Mouse (Mus musculus) lung, embryonic 15.5 days (tissue): ENCODE data around the gene Sgsm1. TPM values are rescaled to one million over a fixed set of nuclear protein-coding genes. Genes with fewer than 3 reads are reported as not detected.

Experiments used
- ATAC-seq: fragments of 200-750 bp; cut with Nextera tagmentation; 2 replicates; pipeline ENCODE4 v1.8.0; 2017; ENCODE audit warnings: moderate number of reproducible peaks, borderline replicate concordance; ENCODE audit not compliant: low FRiP score, low TSS enrichment; ENCODE audit errors: extremely low read depth
- H3K27ac ChIP-seq: fragments of 300-500 bp; sonication (generic); 2 replicates; pipeline ENCODE4 v1.5.1; 2015; ENCODE audit warnings: moderate library complexity, mild to moderate bottlenecking, inconsistent platforms
- H3K27me3 ChIP-seq: fragments of 300-500 bp; sonication (generic); 2 replicates; pipeline ENCODE4 v1.6.1; 2015; ENCODE audit warnings: inconsistent platforms
- H3K36me3 ChIP-seq: fragments of 300-500 bp; sonication (generic); 2 replicates; pipeline ENCODE4 v1.6.1; 2015; ENCODE audit warnings: inconsistent platforms
- H3K4me1 ChIP-seq: fragments of 300-500 bp; sonication (generic); 2 replicates; pipeline ENCODE4 v1.6.1; 2015; ENCODE audit warnings: inconsistent platforms
- H3K4me2 ChIP-seq: fragments of 300-500 bp; sonication (generic); 2 replicates; pipeline ENCODE4 v1.6.1; 2015; ENCODE audit warnings: inconsistent platforms, mild to moderate bottlenecking, moderate library complexity
- H3K4me3 ChIP-seq: fragments of 300-500 bp; sonication (generic); 2 replicates; pipeline ENCODE4 v1.5.1; 2015; ENCODE audit warnings: mild to moderate bottlenecking, inconsistent platforms
- H3K9ac ChIP-seq: fragments of 300-500 bp; sonication (generic); 2 replicates; pipeline ENCODE4 v1.6.1; 2015; ENCODE audit warnings: inconsistent platforms
- H3K9me3 ChIP-seq: fragments of 300-500 bp; sonication (generic); 2 replicates; pipeline ENCODE4 v1.6.1; 2016; ENCODE audit warnings: inconsistent platforms
- WGBS: fragments of 180-500 bp; shearing (Covaris S2); methylation state at CpG from one replicate; pipeline ENCODE4 v1.1.7; 2015; 5-methylcytosine and 5-hydroxymethylcytosine counted together
- polyA plus RNA-seq: library from polyadenylated mRNA; unstranded; fragments of >200 nt; fragmentation: Nextera tagmentation; extraction: Ambion mirVana; gene quantifications from 2 replicates; pipeline ENCODE4 v1.2.1, GENCODE M21; 2015

Sgsm1 gene
- polyA plus RNA-seq, 1 experiment from 2014 or later = 5.4 TPM

GRCm38 (mm10) chr5:113212156-113212835 lies 98.3 kb downstream of the Sgsm1 start:
- Histone ChIP-seq H3K36me3 (no peaks in the 10 kb centered on the region), H3K4me2 (no peak overlapping the region), H3K27me3 (no peaks in the 10 kb centered on the region), H3K4me1 (peaks cover 47% of the 10 kb centered on the region), H3K9ac (no peak overlapping the region), H3K4me3 (no peak overlapping the region), H3K9me3 (no peaks in the 10 kb centered on the region), H3K27ac (no peak overlapping the region)
- ATAC-seq = no peak
- WGBS = 46% methylated on average over 10 of the region's 10 CpGs

DNA sequence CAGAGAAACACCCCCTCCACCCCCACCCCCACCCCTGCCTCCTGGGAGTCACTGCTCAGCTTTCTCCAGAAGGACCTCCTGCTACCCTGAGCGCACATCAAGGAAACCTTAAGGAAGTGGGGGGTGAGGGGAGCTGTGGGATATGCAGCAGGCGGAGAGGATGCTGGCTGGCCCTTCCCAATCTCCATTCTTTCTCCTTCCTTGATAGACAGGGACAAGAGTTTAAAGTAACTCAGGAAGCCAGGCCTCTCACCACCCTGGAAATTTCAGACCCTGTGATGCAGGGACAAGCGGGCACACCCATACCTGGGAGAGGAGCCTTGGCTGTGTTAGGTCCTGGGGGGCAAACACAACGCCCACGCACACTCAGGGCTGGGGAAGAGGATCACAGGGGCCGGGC lies 100.3 kb downstream of the Sgsm1 start:
- ATAC-seq = no peak
- 60% methylated on average over 6 of the region's 6 CpGs for WGBS
- Histone ChIP-seq H3K9ac (no peak overlapping the region), H3K4me3 (no peak overlapping the region), H3K9me3 (no peaks in the 10 kb centered on the region), H3K36me3 (no peaks in the 10 kb centered on the region), H3K4me1 (peaks cover 47% of the 10 kb centered on the region), H3K27me3 (no peaks in the 10 kb centered on the region), H3K27ac (peak overlapping the region; percentile 92), H3K4me2 (no peak overlapping the region)

GRCm38 (mm10) chr5:113209898-113210297 lies 100.7 kb downstream of the Sgsm1 start:
- Histone ChIP-seq H3K4me1 (peaks cover 47% of the 10 kb centered on the region), H3K36me3 (no peaks in the 10 kb centered on the region), H3K27ac (peak overlapping the region; percentile 92), H3K9me3 (no peaks in the 10 kb centered on the region), H3K27me3 (no peaks in the 10 kb centered on the region), H3K9ac (no peak overlapping the region), H3K4me3 (no peak overlapping the region), H3K4me2 (peak overlapping the region; percentile 27; the same call in 1 of the 2 replicates)
- no peak for ATAC-seq
- WGBS = 76% methylated on average over 13 of the region's 13 CpGs

DNA sequence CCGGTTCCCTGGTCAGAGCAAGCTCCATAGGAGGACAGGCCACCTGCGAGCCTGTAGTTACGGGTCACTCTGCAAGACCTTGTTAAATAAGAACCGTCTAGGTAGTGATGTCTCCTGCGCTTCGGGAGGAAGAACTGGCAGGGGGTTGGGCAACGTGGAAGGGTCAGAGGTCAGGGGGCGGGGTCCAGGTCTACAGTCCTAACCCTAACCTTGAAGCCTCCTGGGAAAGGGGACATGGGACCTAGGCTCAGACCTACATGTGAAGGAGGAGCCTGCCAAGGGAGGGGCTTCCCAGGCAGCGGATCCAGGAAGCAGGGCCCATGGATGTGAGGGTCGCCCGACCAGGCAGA lies 101.2 kb downstream of the Sgsm1 start:
- peak overlapping the region; percentile 27 for H3K4me2 ChIP-seq
- H3K9me3 ChIP-seq = no peaks in the 10 kb centered on the region
- H3K27ac ChIP-seq = peak overlapping the region; percentile 92
- no peaks in the 10 kb centered on the region for H3K36me3 ChIP-seq
- 28% methylated on average over 11 of the region's 11 CpGs for WGBS
- no peaks in the 10 kb centered on the region for H3K27me3 ChIP-seq
- no peak overlapping the region for H3K4me3 ChIP-seq
- H3K9ac ChIP-seq = no peak overlapping the region
- no peak for ATAC-seq
- H3K4me1 ChIP-seq = peaks cover 47% of the 10 kb centered on the region

GRCm38 (mm10) chr5:113208622-113209400 lies 101.8 kb downstream of the Sgsm1 start:
- Histone ChIP-seq H3K4me1 (peaks cover 45% of the 10 kb centered on the region), H3K4me2 (peak overlapping the region; percentile 27), H3K36me3 (no peaks in the 10 kb centered on the region), H3K9ac (no peak overlapping the region), H3K27ac (peak overlapping the region; percentile 92), H3K27me3 (no peaks in the 10 kb centered on the region), H3K9me3 (no peaks in the 10 kb centered on the region), H3K4me3 (no peak overlapping the region)
- WGBS = 32% methylated on average over 11 of the region's 11 CpGs
- ATAC-seq = peak; percentile 75

DNA sequence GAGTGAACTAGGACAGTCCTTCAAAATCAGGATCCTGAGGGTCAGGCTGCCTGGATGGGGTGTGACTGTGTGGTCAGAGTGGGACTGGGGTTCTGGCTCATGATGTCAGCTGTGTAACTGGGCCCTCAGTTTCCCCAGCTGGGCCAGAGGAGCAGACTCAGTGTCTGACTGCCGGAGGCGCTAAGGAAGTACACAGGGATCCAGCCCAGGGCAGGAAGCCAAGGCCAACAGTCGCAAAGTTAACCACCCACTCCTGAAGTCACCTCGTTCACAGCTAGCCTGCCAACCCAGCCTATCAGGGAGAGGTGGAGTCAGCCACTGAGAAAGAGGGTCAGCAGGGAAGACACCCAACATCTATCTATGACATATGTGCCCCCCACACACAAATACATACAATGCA lies 102.5 kb downstream of the Sgsm1 start:
- peaks cover 41% of the 10 kb centered on the region for H3K4me1 ChIP-seq
- ATAC-seq = no peak
- H3K27ac ChIP-seq = peak overlapping the region; percentile 92
- H3K9ac ChIP-seq = no peak overlapping the region
- 29% methylated on average over 4 of the region's 4 CpGs for WGBS
- no peaks in the 10 kb centered on the region for H3K9me3 ChIP-seq
- no peak overlapping the region for H3K4me2 ChIP-seq
- no peaks in the 10 kb centered on the region for H3K27me3 ChIP-seq
- H3K4me3 ChIP-seq = no peak overlapping the region
- H3K36me3 ChIP-seq = no peaks in the 10 kb centered on the region

GRCm38 (mm10) chr5:113206670-113207352 lies 103.8 kb downstream of the Sgsm1 start:
- H3K4me2 ChIP-seq = no peak overlapping the region
- peaks cover 41% of the 10 kb centered on the region for H3K4me1 ChIP-seq
- H3K27ac ChIP-seq = peak overlapping the region; percentile 92
- no peaks in the 10 kb centered on the region for H3K9me3 ChIP-seq
- no peak for ATAC-seq
- H3K27me3 ChIP-seq = no peaks in the 10 kb centered on the region
- H3K9ac ChIP-seq = no peak overlapping the region
- 28% methylated on average over 9 of the region's 9 CpGs for WGBS
- H3K36me3 ChIP-seq = no peaks in the 10 kb centered on the region
- H3K4me3 ChIP-seq = no peak overlapping the region

GRCm38 (mm10) chr5:113204193-113204592 lies 106.4 kb downstream of the Sgsm1 start:
- ATAC-seq = no peak
- H3K9me3 ChIP-seq = no peaks in the 10 kb centered on the region
- no peak overlapping the region for H3K27ac ChIP-seq
- H3K9ac ChIP-seq = no peak overlapping the region
- no peak overlapping the region for H3K4me3 ChIP-seq
- no peak overlapping the region for H3K4me2 ChIP-seq
- peaks cover 27% of the 10 kb centered on the region for H3K4me1 ChIP-seq
- 76% methylated on average over 9 of the region's 9 CpGs for WGBS
- no peaks in the 10 kb centered on the region for H3K36me3 ChIP-seq
- no peaks in the 10 kb centered on the region for H3K27me3 ChIP-seq

GRCm38 (mm10) chr5:113199772-113200134 lies 110.8 kb downstream of the Sgsm1 start:
- WGBS = 80% methylated on average over 10 of the region's 10 CpGs
- ATAC-seq = no peak
- peak overlapping the region; percentile 30; the same call in 1 of the 2 replicates for H3K27ac ChIP-seq
- H3K9ac ChIP-seq = no peak overlapping the region
- no peaks in the 10 kb centered on the region for H3K9me3 ChIP-seq
- H3K4me3 ChIP-seq = no peak overlapping the region
- H3K4me2 ChIP-seq = no peak overlapping the region
- H3K4me1 ChIP-seq = peaks cover 5% of the 10 kb centered on the region; the same call in 1 of the 2 replicates
- H3K27me3 ChIP-seq = no peaks in the 10 kb centered on the region
- H3K36me3 ChIP-seq = no peaks in the 10 kb centered on the region

DNA sequence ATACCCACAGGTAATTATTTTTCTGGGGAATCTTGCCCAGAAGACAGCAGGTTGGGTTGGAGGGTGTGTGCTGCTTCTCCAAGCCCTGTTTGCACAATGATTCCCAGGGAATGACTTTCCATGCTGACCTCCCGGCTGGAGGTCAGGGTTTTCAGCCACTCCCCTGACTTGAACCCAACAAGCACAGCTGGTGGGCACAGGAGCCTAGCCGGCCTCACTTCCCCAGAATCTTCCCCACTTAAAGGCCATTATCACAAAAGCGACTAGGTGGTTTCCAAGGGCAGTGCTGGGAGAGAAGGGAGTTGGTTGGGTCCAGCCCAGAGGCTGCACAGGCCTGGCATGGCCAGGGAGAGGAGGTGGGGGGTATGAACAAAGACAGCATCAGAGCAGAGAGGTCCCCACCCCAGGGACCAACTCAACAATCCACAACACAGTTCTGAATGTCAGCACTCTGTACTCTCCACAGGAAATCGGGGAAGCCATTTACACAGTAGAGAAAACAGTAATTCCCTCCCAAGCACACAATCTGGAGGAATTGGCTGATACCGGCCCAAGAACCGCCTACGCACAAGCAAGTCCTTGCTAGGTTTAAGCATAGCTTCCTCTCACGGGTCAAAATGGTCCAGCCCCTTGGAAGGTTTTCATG lies 111.3 kb downstream of the Sgsm1 start:
- ATAC-seq = no peak
- H3K27me3 ChIP-seq = no peaks in the 10 kb centered on the region
- no peak overlapping the region for H3K9ac ChIP-seq
- H3K4me2 ChIP-seq = no peak overlapping the region
- H3K27ac ChIP-seq = peak overlapping the region; percentile 81
- peaks cover 5% of the 10 kb centered on the region; the same call in 1 of the 2 replicates for H3K4me1 ChIP-seq
- no peaks in the 10 kb centered on the region for H3K9me3 ChIP-seq
- no peaks in the 10 kb centered on the region for H3K36me3 ChIP-seq
- 43% methylated on average over 8 of the region's 8 CpGs for WGBS
- no peak overlapping the region for H3K4me3 ChIP-seq

DNA sequence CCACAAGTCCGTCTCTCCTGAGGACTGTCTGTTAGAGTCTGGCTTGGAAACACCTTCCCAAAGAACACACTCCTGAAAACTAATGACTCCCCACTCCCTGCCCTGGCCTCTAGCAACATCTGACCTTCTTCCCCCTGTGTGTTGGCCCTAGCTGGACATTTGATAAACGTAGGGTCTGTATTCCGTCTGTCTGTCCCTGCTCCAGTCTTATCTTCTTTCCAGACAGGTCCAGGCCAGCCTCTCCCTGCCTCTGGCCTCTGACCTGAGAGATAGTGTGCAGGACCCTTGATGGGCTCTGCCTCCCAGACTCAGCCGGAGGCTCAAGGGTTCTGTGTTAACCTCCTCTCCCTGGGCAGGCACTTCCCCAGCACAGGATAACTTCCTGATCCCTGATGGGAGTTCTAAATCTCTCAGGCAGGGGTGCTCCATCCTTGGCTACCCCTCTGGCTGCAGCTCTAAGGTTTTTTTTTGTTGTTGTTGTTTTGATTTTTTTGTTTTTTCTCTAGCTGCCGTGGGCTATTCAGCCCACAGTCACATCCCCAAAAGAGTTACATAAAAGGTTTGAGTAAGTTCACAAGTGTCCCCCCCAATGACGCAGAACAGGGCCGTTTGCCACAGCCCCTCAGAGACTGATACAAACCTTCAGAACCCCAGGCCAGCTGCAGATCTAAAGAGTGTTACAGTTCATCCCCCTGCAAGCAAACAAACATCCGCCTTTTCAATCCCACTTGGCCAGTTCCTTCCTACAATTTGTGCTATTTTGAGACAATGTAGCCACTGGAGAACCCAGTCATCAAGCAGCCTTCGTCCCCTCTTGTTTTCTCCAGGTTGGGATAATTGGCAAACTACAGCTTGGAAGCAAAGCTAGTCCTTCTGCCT lies 113.4 kb downstream of the Sgsm1 start:
- Histone ChIP-seq H3K27me3 (no peaks in the 10 kb centered on the region), H3K36me3 (no peaks in the 10 kb centered on the region), H3K9ac (no peak overlapping the region), H3K9me3 (no peaks in the 10 kb centered on the region), H3K4me3 (no peak overlapping the region), H3K4me1 (peaks cover 5% of the 10 kb centered on the region; the same call in 1 of the 2 replicates), H3K27ac (peak overlapping the region; percentile 81), H3K4me2 (no peak overlapping the region)
- WGBS = 38% methylated on average over 9 of the region's 9 CpGs
- no peak for ATAC-seq
